Mouse (Mus musculus): ENCODE data around the gene Trim42.

Gene Trim42
- long read RNA-seq, experiment 1: 0 reads
- long read RNA-seq, experiment 2: 0 reads

DNA sequence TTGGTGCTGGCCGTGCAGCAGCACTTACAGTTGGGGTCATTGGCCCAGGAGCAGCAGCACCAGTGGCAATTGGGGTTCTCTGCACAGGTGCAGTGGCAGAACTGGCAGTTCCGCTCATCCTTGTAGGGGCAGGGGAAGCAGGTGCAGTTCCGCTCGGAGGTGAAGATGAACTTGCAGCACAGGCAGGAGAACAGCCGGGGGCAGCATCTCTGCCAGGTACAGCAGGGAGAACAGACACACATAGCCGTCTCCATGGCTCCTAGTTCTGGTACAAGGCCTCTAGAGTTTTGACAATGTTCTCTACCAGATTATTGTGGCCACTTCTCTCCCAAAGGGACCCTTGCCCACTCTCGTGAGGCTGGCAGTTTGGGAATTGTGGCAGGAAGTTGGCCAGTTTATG lies at the start of gene Trim42:
Trim42 (minus strand) TSS at position 368 of the 400 bp plus-strand sequence.
- intact Hi-C loops (cut with DNase I): no loop called here

DNA sequence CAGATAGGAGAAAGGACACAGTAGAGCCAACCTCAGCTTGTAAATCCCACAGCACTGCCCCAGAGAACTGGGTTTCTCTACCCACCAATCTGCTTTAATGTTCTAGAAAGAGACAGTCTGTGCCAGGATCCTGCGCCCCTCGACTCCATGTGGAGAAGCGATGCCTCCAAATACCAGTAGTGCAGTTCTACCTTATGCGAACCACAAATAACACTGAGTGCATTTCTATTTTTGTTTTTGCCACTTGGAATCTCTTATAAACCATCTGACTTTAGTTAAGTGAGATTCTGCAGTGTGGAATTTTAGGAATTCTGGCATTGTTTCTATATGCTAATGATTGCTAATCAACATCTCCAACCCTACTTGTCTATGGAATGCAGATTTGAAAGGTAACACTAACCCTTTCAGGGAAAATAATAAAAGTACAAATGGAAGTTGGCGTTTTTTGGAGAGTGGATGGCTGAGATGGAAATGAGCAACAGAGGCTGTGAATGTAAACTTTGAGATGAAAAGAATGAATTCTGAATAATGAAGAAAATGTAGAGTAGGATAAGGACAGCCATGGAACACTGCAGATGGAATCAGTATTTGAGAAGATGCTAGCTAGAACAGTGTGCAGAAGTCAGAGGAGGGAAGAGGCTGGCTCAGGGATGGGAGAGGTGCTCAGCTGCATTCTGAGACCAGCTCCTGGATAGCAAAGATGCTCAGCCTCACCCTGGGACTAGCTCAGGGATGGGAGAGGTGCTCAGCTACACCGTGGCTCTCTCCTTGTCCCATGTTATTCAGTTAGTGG lies 45.3 kb upstream of the Trim42 start:
- intact Hi-C loops (cut with DNase I): no loop called here

DNA sequence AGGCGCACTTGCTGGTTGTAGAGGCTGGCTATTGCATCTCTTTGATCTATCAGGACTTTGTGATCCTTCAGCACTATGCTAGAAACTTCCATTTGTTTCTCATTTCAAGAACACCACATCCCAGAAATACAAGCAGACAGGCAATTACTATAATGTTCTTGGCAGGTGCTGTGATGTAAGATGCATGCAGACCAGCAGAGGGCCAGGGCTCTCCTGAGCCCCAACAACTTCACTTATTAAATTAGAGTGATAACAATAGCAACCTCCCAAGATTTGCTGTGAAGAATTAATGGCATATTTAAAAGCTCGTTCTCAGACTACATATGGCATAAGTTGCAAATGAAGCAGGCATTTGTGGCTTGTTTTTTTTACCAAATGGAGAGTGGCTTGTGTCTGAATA lies 38.4 kb upstream of the Trim42 start:
- intact Hi-C loops (cut with DNase I): no loop called here

DNA sequence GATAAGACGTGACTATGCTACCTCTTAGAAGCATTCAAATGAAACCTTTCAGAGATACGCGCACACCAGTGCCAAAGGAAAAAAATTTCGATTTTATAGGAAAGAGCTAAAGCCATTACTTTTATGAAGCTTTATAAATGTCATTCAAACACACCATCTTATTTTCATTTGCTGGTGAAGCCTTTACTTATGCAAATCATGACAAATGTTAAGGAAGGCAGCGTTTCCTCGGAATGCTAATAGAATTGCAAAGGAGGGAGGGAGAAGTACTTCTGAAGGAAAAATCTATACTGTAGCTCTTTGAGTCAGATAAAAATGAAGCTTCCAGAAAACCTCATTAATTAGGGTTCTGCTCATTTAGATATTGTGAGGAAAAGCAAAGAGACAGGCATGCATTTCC lies 13.3 kb downstream of the Trim42 start:
- intact Hi-C loops (cut with DNase I): no loop called here

DNA sequence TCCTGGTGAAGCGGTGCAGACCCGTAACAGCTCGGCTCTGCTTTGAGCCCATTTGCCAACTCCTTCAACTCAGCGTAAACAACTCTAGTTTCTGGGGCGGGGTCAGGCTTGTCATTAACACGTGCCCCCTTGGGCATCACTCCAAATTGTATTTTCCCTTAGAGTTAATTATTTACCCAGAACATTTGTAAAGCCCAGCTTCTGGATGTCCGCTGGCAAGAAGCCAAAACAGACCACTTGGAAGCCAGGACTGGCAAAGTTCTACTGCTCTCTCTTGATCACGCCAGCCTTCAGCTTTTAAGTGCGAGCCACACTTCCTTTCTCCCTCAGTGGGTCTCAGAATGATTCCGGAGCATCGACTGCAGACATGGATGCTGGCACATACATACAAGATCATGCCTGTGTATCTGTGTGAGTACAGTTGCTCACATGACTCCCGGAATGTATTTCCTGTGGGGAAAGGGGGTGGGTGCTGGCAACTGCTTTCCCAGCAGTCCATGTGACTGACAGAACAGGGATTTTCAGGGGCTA lies 24.9 kb downstream of the Trim42 start:
- intact Hi-C loops (cut with DNase I): no loop called here

DNA sequence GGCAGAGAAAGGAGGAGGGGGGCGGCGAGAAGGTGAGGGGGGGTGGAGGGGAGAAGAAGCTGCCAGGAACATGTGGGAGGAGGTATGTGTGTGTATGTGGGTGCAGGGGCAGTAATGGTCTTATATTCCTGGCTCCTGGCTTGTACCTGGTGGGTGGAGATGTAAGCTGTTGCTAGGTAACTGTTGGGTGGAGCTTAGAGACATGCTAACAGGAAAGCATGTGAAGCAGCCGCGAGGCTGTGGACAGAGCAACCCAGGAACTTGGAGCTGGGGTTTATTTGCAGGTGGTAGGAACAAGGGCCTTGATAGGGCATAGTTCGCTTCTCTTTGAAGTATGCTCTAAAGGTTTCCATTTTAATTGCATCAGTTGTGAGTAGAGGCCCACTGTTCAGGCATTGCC lies 28.0 kb downstream of the Trim42 start:
- intact Hi-C loops (cut with DNase I): no loop called here

DNA sequence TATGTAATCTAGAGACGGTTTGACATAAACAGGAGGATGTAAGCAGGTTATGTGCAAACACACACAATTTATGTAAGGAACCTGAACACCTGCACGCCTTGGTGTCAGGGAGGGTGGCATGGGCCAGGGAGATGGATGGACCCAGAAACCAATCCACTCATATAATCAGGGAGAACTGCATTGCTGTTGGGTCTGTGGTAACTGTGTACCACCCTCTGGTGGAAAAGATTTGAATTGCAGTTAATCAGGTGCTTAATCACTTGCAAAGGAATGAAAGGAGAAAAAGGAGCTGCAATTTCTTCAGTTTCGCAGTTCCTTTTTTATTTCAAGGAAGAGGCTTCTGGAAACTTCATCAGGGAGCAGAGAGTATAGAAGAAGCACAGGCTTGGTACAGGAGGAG lies 46.9 kb downstream of the Trim42 start:
- intact Hi-C loops (cut with DNase I): loop anchor here (5.0 kb wide), 1 partner anchor 151 kb away; no protein-coding TSS in a partner anchor

DNA sequence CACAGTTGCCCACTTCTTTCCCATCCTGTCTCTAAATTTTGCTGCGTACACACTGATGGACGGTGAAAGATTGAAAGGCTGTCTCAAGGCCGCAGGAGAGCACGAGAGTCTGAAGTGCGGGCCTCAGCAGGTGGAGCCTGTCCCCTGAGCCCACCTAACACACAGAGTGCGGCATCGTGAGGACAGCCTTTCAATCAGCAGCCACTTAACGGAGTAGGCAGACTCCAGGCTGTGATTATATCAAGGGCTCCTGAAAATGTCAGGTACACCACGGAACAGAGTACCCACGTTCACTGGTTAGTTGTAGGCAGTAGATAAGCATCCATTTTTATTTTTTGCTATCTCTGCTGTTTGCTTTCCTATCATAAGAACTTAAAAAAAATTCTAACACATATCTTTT lies 47.6 kb downstream of the Trim42 start:
- intact Hi-C loops (cut with DNase I): loop anchor here (5.0 kb wide), 1 partner anchor 150 kb away; no protein-coding TSS in a partner anchor

DNA sequence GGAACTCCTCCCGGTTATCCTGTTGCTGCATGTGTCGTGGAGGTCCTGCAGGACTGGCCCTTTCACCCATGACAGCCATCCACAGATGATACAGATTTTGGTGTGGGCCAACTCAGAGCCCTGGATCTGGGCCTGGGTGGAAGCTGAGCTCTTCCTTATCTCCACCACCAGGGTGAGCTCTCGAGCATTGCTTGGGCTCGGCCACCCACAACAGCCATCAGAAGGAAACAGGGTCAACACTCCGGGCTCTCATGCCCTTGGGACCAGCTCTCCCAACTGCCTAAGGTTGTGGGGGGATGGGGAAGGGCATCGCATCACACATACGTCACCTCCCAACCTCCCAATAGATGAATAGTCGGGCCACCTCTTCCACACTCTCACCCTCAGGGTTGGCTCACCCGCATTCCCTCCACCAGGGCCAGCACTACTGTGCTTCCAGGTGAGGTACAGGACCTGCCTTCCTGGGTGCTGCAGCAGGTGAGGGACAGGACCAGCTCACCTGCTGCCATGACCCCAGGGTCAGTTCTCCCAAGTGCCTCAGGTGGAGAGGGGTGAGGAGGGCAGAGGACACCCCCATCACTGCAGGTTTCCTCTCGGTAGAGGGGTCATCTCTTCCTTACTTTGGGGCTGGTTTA lies 54.2 kb downstream of the Trim42 start:
- intact Hi-C loops (cut with DNase I): no loop called here

DNA sequence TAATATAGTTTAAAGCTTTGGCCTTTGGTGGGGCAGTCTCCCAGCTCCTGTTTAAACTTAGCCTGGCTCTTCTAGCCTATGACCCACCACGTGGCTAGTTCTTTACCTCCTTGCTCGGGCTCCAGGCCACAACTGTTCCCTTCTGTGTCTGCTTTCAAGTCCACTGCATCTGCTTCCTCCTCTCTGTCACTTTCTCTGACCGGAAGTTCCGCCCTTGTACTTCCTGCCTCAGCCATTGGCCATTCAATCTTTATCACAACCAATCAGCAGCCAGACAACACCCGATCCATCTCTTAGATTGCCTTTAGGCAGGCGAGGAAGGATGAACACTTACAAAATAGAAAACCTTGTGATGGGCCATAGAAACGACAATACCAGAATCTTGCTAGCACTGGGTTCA lies 58.1 kb downstream of the Trim42 start:
- intact Hi-C loops (cut with DNase I): no loop called here

DNA sequence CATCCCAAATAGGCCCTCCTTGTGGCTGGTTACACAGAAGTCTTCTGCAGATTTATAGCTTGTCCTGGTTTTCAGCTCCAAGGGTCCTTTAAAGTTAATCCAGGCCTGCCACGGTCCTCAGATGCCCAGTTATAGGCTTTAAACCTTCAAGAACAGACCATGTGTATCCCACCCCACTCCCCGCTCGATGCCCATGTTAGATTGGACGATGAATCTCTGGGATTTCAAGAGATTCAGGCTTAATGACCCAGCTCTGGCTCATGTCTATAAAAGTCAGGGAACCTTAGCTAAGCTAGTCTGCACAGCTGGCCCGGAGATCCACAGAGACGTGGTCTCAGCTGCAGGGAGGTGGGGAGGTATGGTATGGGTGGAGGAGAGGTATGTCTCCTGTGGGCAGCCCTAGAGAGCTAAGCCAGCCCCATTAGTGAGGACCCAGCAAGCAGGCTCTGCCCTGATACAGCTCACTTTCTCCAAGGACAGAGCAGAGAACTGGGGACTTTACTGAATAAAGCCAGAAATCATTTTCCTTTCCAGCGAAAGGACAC lies 60.2 kb downstream of the Trim42 start:
- intact Hi-C loops (cut with DNase I): no loop called here

DNA sequence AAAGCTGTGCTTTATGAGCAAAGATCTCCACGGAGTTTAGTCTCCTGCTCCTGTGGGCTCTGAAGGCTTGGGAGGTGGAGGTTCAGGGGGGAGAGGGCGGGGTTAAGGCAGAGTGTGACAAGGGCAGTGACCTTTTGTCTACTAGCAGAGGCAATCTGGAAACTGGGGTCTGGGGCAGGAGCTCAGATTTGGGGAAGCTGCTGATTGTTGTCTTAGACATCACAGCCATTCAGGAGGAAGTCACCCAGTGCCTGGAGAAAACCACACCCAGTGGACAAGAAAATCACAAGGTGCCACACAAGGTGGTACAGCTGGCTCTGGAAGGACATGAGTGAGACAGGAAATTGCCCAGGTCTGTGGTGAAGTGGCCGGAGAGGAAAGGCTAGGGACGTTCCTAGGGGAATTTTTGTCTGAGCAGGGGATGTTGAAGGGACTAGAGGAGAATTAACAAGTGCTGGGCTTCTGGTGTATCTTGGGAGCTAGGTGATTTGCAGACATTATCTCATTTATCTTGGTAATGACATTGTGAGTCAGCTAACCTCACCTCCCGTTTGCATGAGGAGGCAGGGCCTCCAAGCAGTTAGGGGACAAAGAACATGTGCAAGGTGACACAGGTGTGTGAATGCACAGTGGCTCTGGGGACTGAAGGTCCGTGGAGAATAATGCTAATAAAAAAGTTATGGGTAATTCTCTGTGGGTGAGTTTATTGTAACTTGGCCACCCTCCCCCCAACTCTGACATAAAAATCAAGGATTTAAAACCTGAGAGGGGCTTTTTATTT lies 61.9 kb downstream of the Trim42 start:
- intact Hi-C loops (cut with DNase I): no loop called here
